Mouse (Mus musculus) layer of hippocampus, postnatal 25 days (tissue): ENCODE data around the gene Tubgcp3. TPM values are rescaled to one million over a fixed set of nuclear protein-coding genes. Genes with fewer than 3 reads are reported as not detected.
"Not testable (repeated sequence)": the region's sequence is repeated elsewhere in the genome, so short reads cannot be mapped to it uniquely, and the experiment has no call there.

ENCODE experiments used
- DNase-seq, 2 experiments: peaks; one replicate each; pipeline ENCODE4 v3.0.0; 2022; ENCODE audit warnings: mixed read lengths in 2 of 2, low spot score in 1 of 2; ENCODE audit errors: extremely low spot score in 1 of 2
- total RNA-seq, 2 experiments: library from RNA; stranded (reverse); gene quantifications; 2 replicates each; pipeline ENCODE4 v1.2.3; 2021

Gene Tubgcp3
- 10 to 100 TPM; 32.0 to 33.6 TPM for total RNA-seq

DNA sequence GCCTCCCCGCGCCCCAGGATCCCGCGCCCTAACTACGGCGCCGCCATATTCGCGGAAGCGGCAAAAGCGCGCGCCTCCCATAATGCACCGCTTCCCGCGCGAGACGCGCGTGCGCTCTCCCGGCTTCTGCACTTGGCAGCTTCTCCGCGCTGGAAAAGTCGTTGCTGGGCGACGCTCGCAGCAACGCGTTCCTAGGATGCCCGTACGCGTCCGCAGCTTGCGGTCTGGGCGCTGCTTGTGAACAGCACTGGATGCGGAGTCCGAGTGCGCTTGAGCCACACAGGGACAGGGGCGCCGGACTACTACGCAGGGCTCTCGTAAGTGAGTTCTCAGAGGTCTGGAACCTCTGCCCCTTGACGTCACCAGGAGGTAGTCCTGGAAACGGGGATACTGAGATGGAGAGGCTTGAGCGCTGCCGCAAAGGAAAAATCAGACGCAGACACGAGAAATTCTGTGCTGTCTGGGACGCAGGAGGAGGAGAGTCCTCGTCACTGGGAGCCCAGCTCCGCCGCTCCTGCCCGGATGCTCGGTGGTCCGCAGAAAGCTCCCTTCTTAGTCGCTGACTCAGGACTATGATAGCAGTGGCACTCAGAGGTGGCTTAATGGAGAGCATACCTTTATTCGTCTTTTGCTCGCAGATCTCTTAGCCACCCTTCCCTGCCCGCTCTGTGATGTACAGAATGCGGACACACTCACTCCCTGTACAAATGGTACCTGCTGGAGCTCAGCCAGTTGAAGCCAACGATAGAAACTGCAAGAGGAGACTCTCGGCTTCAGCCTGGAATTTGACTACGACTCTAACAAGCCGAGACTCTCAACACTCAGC, at the start of gene Tubgcp3:
Gene Tubgcp3 (minus strand): TSS at position 193 of the 826 bp plus-strand sequence.
- peak; percentile 88 to 89 for DNase-seq

- DNase-seq = no peak
These were observed 47.0 kb upstream of the Tubgcp3 start for GRCm38 (mm10) chr8:12719091-12719490.

GRCm38 (mm10) chr8:12715861-12716585, 44.0 kb upstream of the Tubgcp3 start:
- no peak for DNase-seq

GRCm38 (mm10) chr8:12711623-12712022, 39.6 kb upstream of the Tubgcp3 start:
- DNase-seq = no peak

DNA sequence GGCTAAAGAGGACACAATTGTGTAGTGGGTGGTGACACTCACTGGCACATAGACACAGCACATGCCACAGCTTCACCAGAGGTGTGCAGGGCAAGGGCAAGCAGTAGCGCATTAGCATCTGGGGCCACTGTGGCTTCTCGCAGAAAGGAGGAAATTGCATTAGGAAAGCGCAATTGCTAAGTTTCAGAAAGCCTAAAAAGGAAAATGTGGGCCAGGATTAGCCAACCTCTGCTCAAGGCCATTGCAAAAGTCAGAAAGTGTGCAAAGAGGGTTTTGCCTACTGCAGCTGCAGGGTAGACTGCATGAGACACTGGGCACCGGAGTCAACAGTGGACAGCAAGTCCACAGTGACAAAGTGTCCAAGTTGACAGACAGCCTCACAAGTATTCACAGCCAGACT, 31.5 kb upstream of the Tubgcp3 start:
- no peak for DNase-seq

DNA sequence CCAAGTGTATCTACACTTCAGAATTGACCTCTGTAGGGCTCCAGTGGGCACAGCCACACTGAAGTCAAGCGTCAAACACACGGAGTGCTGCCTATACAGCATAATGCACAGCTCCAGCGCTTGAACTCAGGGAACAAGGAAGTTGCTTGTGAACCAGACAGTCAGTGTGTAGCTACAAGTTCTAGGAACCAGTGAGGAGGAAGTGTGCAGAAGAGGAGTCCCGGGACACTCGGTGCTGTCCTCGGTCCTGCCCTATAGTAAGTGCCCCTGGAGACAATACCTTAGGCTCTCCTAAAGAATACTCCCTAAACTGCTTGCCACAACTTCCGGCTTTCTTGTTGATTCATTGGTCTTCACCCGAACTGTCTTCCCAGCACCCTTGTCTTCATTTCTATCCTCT, 30.2 kb upstream of the Tubgcp3 start:
- no peak for DNase-seq

DNA sequence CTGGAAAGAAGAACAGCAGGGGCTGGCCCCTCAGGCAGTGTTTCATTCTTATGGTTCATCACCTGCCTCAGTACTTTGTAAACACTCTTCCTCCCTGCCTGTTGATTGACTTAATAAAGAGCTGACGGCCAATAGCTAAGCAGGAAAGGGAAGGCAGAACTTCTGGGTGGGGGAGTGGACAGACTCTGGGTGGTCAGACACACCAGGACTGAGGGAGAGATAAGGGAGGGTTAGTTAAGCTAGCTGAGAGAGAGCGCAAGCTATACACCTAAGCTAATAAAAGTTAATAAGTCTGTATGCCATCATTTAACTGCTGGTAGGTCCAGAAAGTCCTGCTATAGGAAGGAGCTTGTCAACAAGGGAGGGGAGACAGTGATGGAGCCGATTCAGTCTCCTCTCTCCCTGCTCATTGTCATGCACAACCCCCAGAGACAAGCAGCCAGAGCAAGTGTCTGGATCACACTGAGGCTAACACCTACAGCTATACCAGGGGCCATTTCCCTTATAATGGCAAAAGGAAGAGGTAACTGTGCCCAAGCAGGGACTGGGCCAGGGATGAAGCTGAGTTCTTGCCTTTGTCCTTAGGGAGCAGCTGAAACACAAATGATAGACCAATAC, 26.7 kb upstream of the Tubgcp3 start:
- no peak for DNase-seq

GRCm38 (mm10) chr8:12688851-12689250, 16.8 kb upstream of the Tubgcp3 start:
- DNase-seq = no peak

DNA sequence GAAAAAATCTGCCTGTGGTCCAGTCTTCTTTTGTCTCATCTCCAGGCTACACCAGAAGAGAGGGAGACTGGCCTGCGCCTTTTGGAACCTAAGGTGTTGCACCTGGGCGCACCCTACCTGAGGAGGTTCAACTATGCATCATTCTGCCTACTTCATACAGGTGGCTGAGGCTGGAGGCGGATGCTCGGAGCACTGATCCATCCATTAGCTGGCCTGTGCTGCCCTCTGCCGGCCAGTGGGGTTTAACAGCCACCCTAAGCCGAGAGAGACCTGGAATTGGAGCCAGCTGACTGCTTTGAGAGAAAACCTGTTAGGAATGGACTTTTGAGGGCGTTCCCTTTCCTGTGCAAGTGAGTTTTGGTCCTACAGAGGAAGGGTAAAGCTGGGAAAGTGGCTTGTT, 5.5 kb upstream of the Tubgcp3 start:
- DNase-seq = peak; percentile 81 to 95

DNA sequence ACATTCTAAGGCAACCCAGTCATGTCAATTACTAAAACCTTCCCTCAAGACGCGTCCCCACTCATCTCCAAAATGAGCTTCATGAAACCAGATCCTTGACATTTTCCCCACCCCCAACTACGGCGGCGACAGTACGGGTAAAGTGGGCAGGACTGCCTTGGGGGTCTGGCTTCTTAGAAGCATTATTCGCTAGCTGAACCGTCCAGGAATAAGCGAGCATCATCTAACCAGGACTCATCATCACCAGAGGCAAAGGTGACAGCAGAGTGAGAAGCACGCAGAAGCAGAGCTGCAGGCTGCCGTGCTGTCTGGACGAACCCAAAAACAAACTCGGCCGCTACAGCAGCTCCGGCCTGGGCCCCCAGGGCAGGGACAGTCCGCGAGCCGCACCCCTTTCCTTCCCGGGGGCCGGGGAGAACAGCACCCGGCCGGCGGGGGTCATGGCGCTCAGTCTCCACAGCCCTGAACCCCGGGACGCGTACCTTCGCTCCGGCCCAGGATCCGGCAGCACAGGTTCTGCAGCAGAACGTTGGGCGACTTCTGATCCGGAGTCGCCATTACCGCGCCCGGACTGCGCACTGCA, 484 bp downstream of the Tubgcp3 start:
- no peak for DNase-seq

GRCm38 (mm10) chr8:12670965-12671364, 1.1 kb downstream of the Tubgcp3 start:
- DNase-seq = no peak

DNA sequence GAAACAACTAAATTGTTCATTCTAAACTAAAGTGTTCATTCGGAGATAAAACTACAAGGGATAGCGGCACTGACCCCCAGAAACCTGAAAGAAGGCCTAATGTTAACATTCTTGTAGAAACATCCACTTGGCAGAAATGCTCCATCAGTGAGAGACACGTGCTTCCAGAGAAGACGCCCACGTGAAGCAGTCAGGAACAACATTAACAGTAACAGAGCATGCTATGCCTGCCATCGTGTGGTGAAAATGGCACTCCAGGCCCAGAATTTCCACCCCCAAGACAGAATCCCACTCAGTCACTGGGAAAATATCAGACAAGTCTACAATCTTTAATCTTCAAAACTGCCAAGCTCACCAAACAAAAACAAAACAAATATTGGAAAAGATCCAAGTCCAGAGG, 3.2 kb downstream of the Tubgcp3 start:
- peak in 1 of 2 experiments; percentile 34 for DNase-seq

DNA sequence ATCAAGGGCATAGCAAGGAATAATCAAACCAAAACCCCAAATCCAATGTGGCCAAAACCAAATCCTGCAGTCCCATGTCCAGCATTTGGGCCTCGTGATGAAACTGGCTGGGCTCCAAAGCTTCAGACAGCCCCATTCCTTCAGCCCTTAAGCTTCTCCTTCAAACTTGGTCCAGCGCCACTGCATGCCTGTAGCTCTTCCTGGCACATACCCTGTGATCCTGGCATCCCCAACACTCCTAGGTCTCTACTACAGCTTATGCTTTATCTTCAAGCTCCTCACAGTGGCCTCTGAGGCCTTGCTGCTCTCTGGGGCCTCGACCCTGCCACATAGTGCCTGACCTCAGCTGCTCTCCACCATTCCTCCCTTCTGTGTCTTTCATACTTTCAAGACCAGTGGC, 5.5 kb downstream of the Tubgcp3 start:
- DNase-seq = not testable (repeated sequence)

GRCm38 (mm10) chr8:12663105-12663456, 9.0 kb downstream of the Tubgcp3 start:
- no peak for DNase-seq

DNA sequence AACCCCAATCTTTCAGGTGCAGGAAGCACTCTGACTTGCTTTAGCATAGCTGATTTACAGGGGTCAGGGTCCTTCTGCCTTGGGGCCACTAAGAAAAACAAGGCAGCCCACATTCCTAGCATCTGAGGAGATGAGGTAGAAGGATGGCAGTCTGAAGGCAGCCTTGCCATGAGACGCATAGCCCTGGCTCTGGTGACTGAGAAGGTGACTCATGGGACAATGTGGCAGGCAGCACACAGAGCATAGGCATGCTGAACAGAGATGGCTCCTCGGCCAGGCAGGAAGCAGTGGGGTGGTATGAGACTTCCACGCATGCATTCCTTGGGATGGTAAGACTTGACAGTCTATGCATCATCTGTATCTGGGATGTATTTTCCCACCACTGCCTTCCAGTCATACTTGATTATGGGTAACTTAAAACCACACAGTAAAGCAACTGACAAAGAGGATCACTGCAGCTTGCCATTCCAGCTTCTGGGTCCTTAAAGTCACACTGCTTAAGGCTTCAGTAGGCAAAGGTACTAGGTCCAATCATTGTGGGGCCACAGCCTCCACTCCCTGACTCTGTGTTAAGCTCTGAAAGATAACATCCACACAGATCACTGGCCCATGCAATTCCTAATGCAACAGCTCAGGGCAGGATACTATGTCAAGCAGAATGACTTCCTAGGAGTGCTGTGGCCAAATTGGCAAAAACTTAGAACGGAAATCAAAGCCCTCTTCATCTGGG, 9.5 kb downstream of the Tubgcp3 start:
- no peak for DNase-seq

- DNase-seq = no peak
These were observed 14.6 kb downstream of the Tubgcp3 start for GRCm38 (mm10) chr8:12657411-12657810.

GRCm38 (mm10) chr8:12651246-12651645, 20.8 kb downstream of the Tubgcp3 start:
- no peak for DNase-seq

DNA sequence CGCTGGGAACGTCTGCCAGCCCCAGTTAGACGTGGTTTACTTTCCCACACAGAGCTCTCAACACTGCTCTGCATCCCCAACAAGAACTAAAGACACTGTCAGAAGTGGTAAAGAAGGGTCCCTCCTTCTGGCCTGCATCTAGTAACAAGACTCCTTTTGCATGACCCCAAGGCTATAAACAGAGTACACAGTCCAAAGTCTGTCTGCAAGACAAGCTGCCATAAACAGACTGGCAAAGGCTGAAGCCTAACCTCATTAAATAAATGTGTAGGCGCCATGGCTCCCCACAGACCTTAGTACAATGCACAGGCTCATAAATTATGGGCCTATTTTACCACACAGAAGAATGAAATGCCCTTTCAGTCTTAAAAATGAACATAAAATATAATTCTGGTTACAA, 21.6 kb downstream of the Tubgcp3 start:
- DNase-seq = no peak

GRCm38 (mm10) chr8:12648951-12649350, 23.1 kb downstream of the Tubgcp3 start:
- no peak for DNase-seq

- no peak for DNase-seq
These were observed 25.5 kb downstream of the Tubgcp3 start for GRCm38 (mm10) chr8:12646536-12646935.
